Mouse (Mus musculus): ENCODE measurements around the gene Rpl35. TPM values are rescaled to one million over a fixed set of nuclear protein-coding genes. Genes with fewer than 3 reads are reported as not detected.

Rpl35 gene
- polyA plus RNA-seq, 1 experiment from 2014 or later, result 487 TPM

Other genes starting within 250 kb of the Rpl35 start
- gene Nr6a1, start 77.9 kb downstream of the Rpl35 start, polyA plus RNA-seq (2015; fragmentation: Nextera tagmentation; extraction: Ambion mirVana), result 1.1 TPM in 2 replicates
- 0.10 and 0.14 TPM in 2 replicates for gene Olfml2a, start 73.6 kb downstream of the Rpl35 start, polyA plus RNA-seq (2015; fragmentation: Nextera tagmentation; extraction: Ambion mirVana)
- gene Wdr38, start 8.1 kb downstream of the Rpl35 start, polyA plus RNA-seq (2015; fragmentation: Nextera tagmentation; extraction: Ambion mirVana), result 0.76 and 0.81 TPM in 2 replicates
- 48.9 and 52.9 TPM in 2 replicates for gene Arpc5l, start 276 bp downstream of the Rpl35 start, polyA plus RNA-seq (2015; fragmentation: Nextera tagmentation; extraction: Ambion mirVana)
- gene Golga1, start 59.9 kb upstream of the Rpl35 start, polyA plus RNA-seq (2015; fragmentation: Nextera tagmentation; extraction: Ambion mirVana), result 9.4 and 10.4 TPM in 2 replicates
- gene Scai, start 185.1 kb upstream of the Rpl35 start, polyA plus RNA-seq (2015; fragmentation: Nextera tagmentation; extraction: Ambion mirVana), result 0.89 and 1.3 TPM in 2 replicates
- 36.7 and 45.1 TPM in 2 replicates for gene Ppp6c, start 220.8 kb upstream of the Rpl35 start, polyA plus RNA-seq (2015; fragmentation: Nextera tagmentation; extraction: Ambion mirVana)

Data from liver, embryonic 15.5 days (tissue).